ENCODE assay signal across 11 mouse cellular contexts in the genomic region with DNA sequence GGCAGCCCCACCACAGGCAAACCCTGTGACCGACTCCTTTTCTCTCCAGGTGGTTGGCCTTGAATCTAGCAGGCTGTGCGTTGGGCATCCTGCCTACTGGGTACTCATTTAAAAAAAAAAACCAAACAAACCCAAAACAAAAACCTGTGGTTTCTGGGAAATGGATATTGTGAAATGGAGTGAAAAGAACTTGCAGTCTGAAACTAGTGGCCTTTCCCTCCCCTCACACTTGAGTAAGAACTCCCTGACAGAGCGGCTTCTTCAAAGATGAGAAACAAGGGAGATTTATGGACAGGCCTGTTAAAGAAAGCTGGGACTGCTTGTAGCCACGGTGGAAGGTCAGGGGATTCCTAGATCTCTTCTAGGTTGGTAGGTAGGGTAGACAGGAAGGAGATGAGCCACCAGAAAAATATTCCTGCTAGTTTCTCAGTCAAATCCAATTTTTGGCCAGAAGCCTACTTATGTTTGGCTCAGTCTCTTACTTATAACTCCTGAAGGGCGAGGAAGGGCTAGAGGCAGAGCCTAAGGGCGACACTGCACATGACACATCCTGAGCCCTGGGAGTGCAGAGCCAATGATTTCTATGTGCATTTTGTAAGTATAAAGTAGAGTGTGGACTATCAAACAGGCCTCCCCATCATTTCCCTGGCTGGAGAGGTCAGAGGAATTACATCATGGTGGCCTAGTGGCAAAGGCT. TPM values are rescaled to one million over a fixed set of nuclear protein-coding genes. Genes with fewer than 3 reads are reported as not detected.
DNase-seq lines count a peak whose midpoint lies in the region; ATAC-seq and TF ChIP-seq lines count a peak whose summit lies in the region.
"Had no signal": no experiment of that assay in that cellular context is flagged by ENCODE, and none has a peak within 500 bp of the region (broad histone marks: within the 10 kb centered on the region; RNA-seq: fewer than 3 reads in every experiment).

No protein-coding gene starts in this region.

- H3K4me2 ChIP-seq in hindbrain, postnatal 0 days (ENCODE audit: low read depth, low read length), result no peak overlapping the region
- no peak overlapping the region for H3K4me2 ChIP-seq in hindbrain, embryonic 12.5 days (replicated peaks)
- no peak overlapping the region for H3K4me2 ChIP-seq in midbrain, embryonic 11.5 days
- H3K4me2 ChIP-seq: hindbrain, embryonic 13.5 days had no signal

- H3K9ac ChIP-seq in hindbrain, postnatal 0 days (replicated peaks; ENCODE audit: low read length), result no peak overlapping the region
- H3K9ac ChIP-seq in hindbrain, embryonic 12.5 days, result no peak overlapping the region
- no peak overlapping the region for H3K9ac ChIP-seq in midbrain, embryonic 11.5 days (ENCODE audit: low read length)
- H3K9ac ChIP-seq: hindbrain, embryonic 13.5 days had no signal

- 72% methylated on average over 6 of the region's 6 CpGs for WGBS in hindbrain, postnatal 0 days
- 86% methylated on average over 6 of the region's 6 CpGs for WGBS in hindbrain, embryonic 12.5 days
- WGBS in midbrain, embryonic 11.5 days, result 87% methylated on average over 6 of the region's 6 CpGs
- 92% methylated on average over 6 of the region's 6 CpGs for WGBS in midbrain, embryonic 10.5 days

- H3K9me3 ChIP-seq in hindbrain, postnatal 0 days (ENCODE audit: low read length), result no peaks in the 10 kb centered on the region
- no peaks in the 10 kb centered on the region for H3K9me3 ChIP-seq in hindbrain, embryonic 12.5 days (replicated peaks)
- no peaks in the 10 kb centered on the region for H3K9me3 ChIP-seq in midbrain, embryonic 11.5 days (ENCODE audit: control insufficient read depth, low read length)
- no peaks in the 10 kb centered on the region for H3K9me3 ChIP-seq in midbrain, embryonic 10.5 days (replicated peaks)
- H3K9me3 ChIP-seq: hindbrain, embryonic 13.5 days had no signal

- no peak overlapping the region for H3K4me3 ChIP-seq in hindbrain, postnatal 0 days (ENCODE audit: low read length)
- H3K4me3 ChIP-seq in hindbrain, embryonic 12.5 days, result no peak overlapping the region
- H3K4me3 ChIP-seq in midbrain, embryonic 11.5 days (ENCODE audit: low read depth, low read length), result no peak overlapping the region
- H3K4me3 ChIP-seq in midbrain, embryonic 10.5 days, result no peak overlapping the region
- H3K4me3 ChIP-seq: hindbrain, embryonic 13.5 days had no signal

- peak overlapping the region; percentile 15; the same call in 1 of the 2 replicates for H3K27ac ChIP-seq in hindbrain, postnatal 0 days
- H3K27ac ChIP-seq in hindbrain, embryonic 12.5 days, result no peak overlapping the region
- no peak overlapping the region for H3K27ac ChIP-seq in midbrain, embryonic 11.5 days (ENCODE audit: low read depth, low read length)
- no peak overlapping the region for H3K27ac ChIP-seq in midbrain, embryonic 10.5 days (replicated peaks)
- H3K27ac ChIP-seq: hindbrain, embryonic 13.5 days; macrophage had no signal

- ATAC-seq in hindbrain, postnatal 0 days, result no peak
- no peak for ATAC-seq in hindbrain, embryonic 12.5 days (ENCODE audit: low FRiP score)
- ATAC-seq in midbrain, embryonic 11.5 days (ENCODE audit: low FRiP score), result no peak
- peak; percentile 57 for ATAC-seq in megakaryocyte progenitor cell, adult 5-6 weeks (replicated peaks; ENCODE audit: poor library complexity)
- ATAC-seq: activated CD4-positive, CD25-positive, alpha-beta regulatory T cell, adult 4 months had no signal

- H3K4me1 ChIP-seq in hindbrain, postnatal 0 days (ENCODE audit: insufficient read depth, low read length), result no peaks in the 10 kb centered on the region
- no peaks in the 10 kb centered on the region for H3K4me1 ChIP-seq in hindbrain, embryonic 12.5 days
- H3K4me1 ChIP-seq in midbrain, embryonic 11.5 days (ENCODE audit: control insufficient read depth, insufficient read depth, low read length), result no peaks in the 10 kb centered on the region
- H3K4me1 ChIP-seq in midbrain, embryonic 10.5 days, result no peaks in the 10 kb centered on the region
- H3K4me1 ChIP-seq: hindbrain, embryonic 13.5 days had no signal

- H3K36me3 ChIP-seq in hindbrain, postnatal 0 days (ENCODE audit: insufficient read depth, low read length), result no peaks in the 10 kb centered on the region
- H3K36me3 ChIP-seq in hindbrain, embryonic 12.5 days, result peaks cover 28% of the 10 kb centered on the region; the same call in 1 of the 2 replicates
- no peaks in the 10 kb centered on the region for H3K36me3 ChIP-seq in midbrain, embryonic 11.5 days (ENCODE audit: control insufficient read depth, insufficient read depth, low read length)
- H3K36me3 ChIP-seq in midbrain, embryonic 10.5 days, result peaks cover 35% of the 10 kb centered on the region

- DNase-seq in hindbrain, postnatal 0 days (ENCODE audit: low spot score), result peak; percentile 8
- DNase-seq in midbrain, embryonic 11.5 days (ENCODE audit: low spot score, missing footprints), result peak; percentile 49
- no peak for DNase-seq in midbrain, embryonic 10.5 days (ENCODE audit: low spot score)
- DNase-seq in adrenal gland, postnatal 10 days, result peak; percentile 55
- no peak for DNase-seq in thymus, postnatal 25 days
- DNase-seq: thymus, postnatal 14 days had no signal

- no peak for TF ChIP-seq CTCF in hindbrain, postnatal 0 days (IDR thresholded peaks at IDR 0.05; ENCODE audit: low read depth)

- H3K27me3 ChIP-seq in hindbrain, postnatal 0 days (ENCODE audit: insufficient read depth, low read length), result no peaks in the 10 kb centered on the region
- no peaks in the 10 kb centered on the region for H3K27me3 ChIP-seq in hindbrain, embryonic 12.5 days
- H3K27me3 ChIP-seq in midbrain, embryonic 11.5 days (ENCODE audit: control insufficient read depth, insufficient read depth, low read length), result no peaks in the 10 kb centered on the region
- H3K27me3 ChIP-seq in midbrain, embryonic 10.5 days (ENCODE audit: low read depth, poor library complexity, severe bottlenecking), result no peaks in the 10 kb centered on the region
- H3K27me3 ChIP-seq: hindbrain, embryonic 13.5 days had no signal

RNA-seq across cellular contexts. Expression of a gene that starts 27.7 kb away (rescaled TPM):
- 13.3 and 16.7 TPM in 2 replicates for total RNA-seq in hindbrain, postnatal 0 days (2014; rRNA removed)
- polyA plus RNA-seq in hindbrain, postnatal 0 days (2015; fragmentation: Nextera tagmentation; extraction: Ambion mirVana), result 5.4 and 5.5 TPM in 2 replicates
- 16.1 TPM in 2 replicates for polyA plus RNA-seq in hindbrain, embryonic 12.5 days (2016; fragmentation: Nextera tagmentation; extraction: Ambion mirVana)
- 14.4 and 14.6 TPM in 2 replicates for polyA plus RNA-seq in midbrain, embryonic 11.5 days (2014; fragmentation: Nextera tagmentation; extraction: Ambion mirVana)
- 7.8 and 8.1 TPM in 2 replicates for polyA plus RNA-seq in midbrain, embryonic 10.5 days (2016; fragmentation: Nextera tagmentation; extraction: Ambion mirVana)
- 100 to 1,000 TPM in 1 of 2 experiments, 10 to 100 TPM in 1; 67.0 to 122 TPM for total RNA-seq in adrenal gland, postnatal 10 days (2021)
- total RNA-seq in megakaryocyte progenitor cell, adult 5-6 weeks (2015), result 269 and 286 TPM in 2 replicates
- 98.9 and 112 TPM in 2 replicates for total RNA-seq in megakaryocyte progenitor cell, adult 5-6 weeks (2017)

Comparison
In these comparisons a context has a peak if more than half of its experiments do, and no peak if none do; other contexts are left out.
1. DNase-seq: peak in hindbrain, postnatal 0 days (single experiment), midbrain, embryonic 11.5 days (single experiment) and adrenal gland, postnatal 10 days (single experiment); none in midbrain, embryonic 10.5 days (single experiment) and thymus, postnatal 25 days (single experiment).